Mouse (Mus musculus): ENCODE results near the gene Camsap2. TPM values are rescaled to one million over a fixed set of nuclear protein-coding genes. Genes with fewer than 3 reads are reported as not detected.

Gene Camsap2
- polyA plus RNA-seq, 1 experiment: 19.6 TPM

DNA sequence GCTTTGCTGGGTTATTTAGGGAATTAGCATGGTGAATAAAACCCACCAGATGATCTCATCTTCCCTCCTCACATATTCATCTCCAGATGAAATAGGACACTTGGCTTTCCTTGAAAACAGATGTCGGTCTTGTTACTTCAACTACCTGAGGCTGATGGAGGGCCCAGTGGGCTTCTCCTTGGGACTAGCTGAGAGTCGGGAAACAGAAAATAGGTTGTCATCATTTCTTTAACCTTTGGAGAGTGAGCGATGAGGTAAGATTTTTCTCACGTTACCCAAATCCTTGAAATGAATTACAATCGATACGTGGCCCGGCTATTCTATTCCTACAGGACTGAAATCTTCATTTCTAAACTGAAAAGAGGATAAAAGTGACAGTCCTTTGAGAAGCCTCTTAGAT lies 33.4 kb upstream of the Camsap2 start:
- Histone ChIP-seq H3K27ac (ENCODE audit: control insufficient read depth, insufficient read depth, low read depth, low read length, poor library complexity) (no peak overlapping the region), H3K4me1 (ENCODE audit: control insufficient read depth, insufficient read depth, low read length) (no peaks in the 10 kb centered on the region), H3K4me3 (replicated peaks; ENCODE audit: control insufficient read depth, low read depth, low read length) (no peak overlapping the region)
- WGBS: 91% methylated on average over 7 of the region's 7 CpGs
- no peak for TF ChIP-seq POLR2A (IDR thresholded peaks at IDR 0.05; ENCODE audit: borderline replicate concordance, control insufficient read depth, low read depth, low read length)
- no peak for TF ChIP-seq CTCF (IDR thresholded peaks at IDR 0.05; ENCODE audit: control insufficient read depth, insufficient read depth, low read length)

DNA sequence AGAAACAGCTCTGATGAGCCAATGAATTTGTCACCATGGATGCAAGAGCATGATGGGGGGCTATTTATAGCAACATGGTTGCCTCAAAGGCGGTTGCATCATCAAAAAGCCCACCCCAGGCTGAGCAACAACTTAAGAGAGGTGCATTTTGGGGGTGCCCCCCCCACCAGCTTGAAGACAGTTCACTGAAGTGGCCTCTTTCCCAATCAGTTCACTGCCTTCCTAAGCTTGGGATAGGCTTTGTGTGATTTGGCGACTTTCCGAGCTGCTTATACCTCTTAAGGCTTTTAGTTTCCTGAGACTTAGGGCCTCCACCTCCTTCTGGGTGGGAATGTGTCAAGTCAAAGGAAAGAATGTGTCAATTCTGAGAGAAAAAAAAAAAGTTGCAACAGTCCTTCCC lies 20.1 kb upstream of the Camsap2 start:
- 80% methylated on average over 3 of the region's 3 CpGs for WGBS
- no peak overlapping the region for H3K4me3 ChIP-seq (replicated peaks; ENCODE audit: control insufficient read depth, low read depth, low read length)
- H3K27ac ChIP-seq (ENCODE audit: control insufficient read depth, insufficient read depth, low read depth, low read length, poor library complexity): no peak overlapping the region
- H3K4me1 ChIP-seq (ENCODE audit: control insufficient read depth, insufficient read depth, low read length): no peaks in the 10 kb centered on the region
- TF ChIP-seq POLR2A (IDR thresholded peaks at IDR 0.05; ENCODE audit: borderline replicate concordance, control insufficient read depth, low read depth, low read length) (no peak), CTCF (IDR thresholded peaks at IDR 0.05; ENCODE audit: control insufficient read depth, insufficient read depth, low read length) (no peak)

DNA sequence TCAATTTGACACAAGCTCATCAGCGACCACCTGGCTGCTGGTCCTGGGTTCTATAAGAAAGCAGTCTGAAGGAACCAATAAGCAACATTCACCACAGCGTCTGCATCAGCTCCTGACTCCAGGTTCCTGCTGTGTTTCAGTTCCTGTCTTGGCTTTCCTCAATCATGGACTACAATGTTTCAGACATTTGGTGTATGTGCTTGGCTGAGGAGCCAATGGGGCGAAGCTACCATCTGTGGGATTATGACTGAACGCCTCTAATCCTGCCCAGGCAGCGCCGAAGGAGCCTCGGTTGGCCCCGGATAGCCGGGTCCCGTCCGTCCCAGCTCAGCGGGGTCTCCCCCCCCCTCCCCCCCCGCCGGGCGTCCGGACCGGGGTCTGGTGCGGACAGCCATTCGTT lies 18.8 kb upstream of the Camsap2 start:
- 66% methylated on average over 19 of the region's 19 CpGs for WGBS
- TF ChIP-seq CTCF (IDR thresholded peaks at IDR 0.05; ENCODE audit: control insufficient read depth, insufficient read depth, low read length) (no peak), POLR2A (IDR thresholded peaks at IDR 0.05; ENCODE audit: borderline replicate concordance, control insufficient read depth, low read depth, low read length) (no peak)
- Histone ChIP-seq H3K27ac (ENCODE audit: control insufficient read depth, insufficient read depth, low read depth, low read length, poor library complexity) (no peak overlapping the region), H3K4me3 (replicated peaks; ENCODE audit: control insufficient read depth, low read depth, low read length) (no peak overlapping the region), H3K4me1 (ENCODE audit: control insufficient read depth, insufficient read depth, low read length) (no peaks in the 10 kb centered on the region)

DNA sequence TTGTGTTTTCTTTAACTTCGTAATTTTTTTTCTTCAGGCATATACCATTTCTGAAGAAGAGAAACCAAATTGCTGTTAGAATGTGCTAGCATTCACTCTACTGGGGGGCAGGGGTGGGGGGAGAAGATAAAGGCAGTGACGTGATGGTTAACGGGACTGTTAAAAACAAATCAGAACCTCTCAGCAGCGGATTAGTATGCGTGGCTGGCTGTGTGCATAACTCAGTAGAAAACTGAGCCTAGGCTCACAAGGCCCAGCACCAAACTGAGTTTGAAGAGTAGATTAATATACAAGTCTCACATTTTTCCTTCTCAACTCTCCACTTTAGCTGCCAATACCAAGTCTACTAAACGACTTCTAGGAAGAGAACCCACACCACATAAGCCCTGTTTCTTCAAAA lies 17.1 kb upstream of the Camsap2 start:
- Histone ChIP-seq H3K27ac (ENCODE audit: control insufficient read depth, insufficient read depth, low read depth, low read length, poor library complexity) (no peak overlapping the region), H3K4me3 (replicated peaks; ENCODE audit: control insufficient read depth, low read depth, low read length) (no peak overlapping the region), H3K4me1 (ENCODE audit: control insufficient read depth, insufficient read depth, low read length) (no peaks in the 10 kb centered on the region)
- TF ChIP-seq CTCF (IDR thresholded peaks at IDR 0.05; ENCODE audit: control insufficient read depth, insufficient read depth, low read length): no peak
- TF ChIP-seq POLR2A (IDR thresholded peaks at IDR 0.05; ENCODE audit: borderline replicate concordance, control insufficient read depth, low read depth, low read length): no peak
- WGBS: 78% methylated on average over 6 of the region's 6 CpGs

DNA sequence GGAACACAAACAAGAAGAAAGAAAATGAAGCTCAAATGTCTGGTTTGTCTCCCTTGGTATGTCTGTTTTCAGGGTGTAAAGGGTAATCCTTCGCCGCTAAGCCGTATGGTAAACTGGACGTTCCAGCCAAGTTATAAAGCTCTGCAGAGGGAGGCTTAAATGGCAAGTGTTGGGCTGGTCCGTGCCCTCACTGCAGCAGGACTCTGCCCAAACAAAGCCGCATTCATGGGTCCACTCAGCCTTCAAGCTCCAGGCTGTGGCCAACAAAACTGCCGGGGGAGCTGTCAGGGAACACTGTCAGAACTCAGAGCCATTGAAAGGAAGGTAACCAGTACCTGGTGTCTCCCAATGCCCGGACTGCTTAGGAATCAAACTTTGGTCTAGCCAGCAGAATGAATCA lies 16.7 kb upstream of the Camsap2 start:
- WGBS: 88% methylated on average over 8 of the region's 8 CpGs
- H3K4me1 ChIP-seq (ENCODE audit: control insufficient read depth, insufficient read depth, low read length): no peaks in the 10 kb centered on the region
- TF ChIP-seq CTCF (IDR thresholded peaks at IDR 0.05; ENCODE audit: control insufficient read depth, insufficient read depth, low read length) (no peak), POLR2A (IDR thresholded peaks at IDR 0.05; ENCODE audit: borderline replicate concordance, control insufficient read depth, low read depth, low read length) (no peak)
- H3K4me3 ChIP-seq (replicated peaks; ENCODE audit: control insufficient read depth, low read depth, low read length): no peak overlapping the region
- H3K27ac ChIP-seq (ENCODE audit: control insufficient read depth, insufficient read depth, low read depth, low read length, poor library complexity): no peak overlapping the region

DNA sequence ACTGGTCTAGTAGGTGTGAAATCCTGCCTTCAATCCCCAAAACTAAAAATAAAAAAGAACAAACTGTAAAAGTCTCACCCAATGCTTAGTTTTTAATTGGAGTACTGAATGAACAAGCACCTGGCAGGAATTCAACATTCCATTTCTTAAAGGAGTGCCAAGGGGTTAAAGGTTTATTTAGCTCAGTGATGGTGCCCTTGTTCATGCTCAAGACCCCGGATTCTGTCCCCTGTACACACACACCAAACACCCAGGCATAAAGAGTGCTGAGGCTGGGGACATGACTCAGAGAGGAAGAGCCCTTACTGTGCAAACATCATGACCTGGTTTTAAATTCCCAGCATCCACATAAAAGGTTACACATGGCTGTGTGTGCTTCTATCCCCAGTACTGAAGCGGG lies 15.5 kb upstream of the Camsap2 start:
- Histone ChIP-seq H3K27ac (ENCODE audit: control insufficient read depth, insufficient read depth, low read depth, low read length, poor library complexity) (no peak overlapping the region), H3K4me3 (replicated peaks; ENCODE audit: control insufficient read depth, low read depth, low read length) (no peak overlapping the region), H3K4me1 (ENCODE audit: control insufficient read depth, insufficient read depth, low read length) (no peaks in the 10 kb centered on the region)
- no peak for TF ChIP-seq CTCF (IDR thresholded peaks at IDR 0.05; ENCODE audit: control insufficient read depth, insufficient read depth, low read length)
- WGBS: 83% methylated on average over 2 of the region's 2 CpGs

DNA sequence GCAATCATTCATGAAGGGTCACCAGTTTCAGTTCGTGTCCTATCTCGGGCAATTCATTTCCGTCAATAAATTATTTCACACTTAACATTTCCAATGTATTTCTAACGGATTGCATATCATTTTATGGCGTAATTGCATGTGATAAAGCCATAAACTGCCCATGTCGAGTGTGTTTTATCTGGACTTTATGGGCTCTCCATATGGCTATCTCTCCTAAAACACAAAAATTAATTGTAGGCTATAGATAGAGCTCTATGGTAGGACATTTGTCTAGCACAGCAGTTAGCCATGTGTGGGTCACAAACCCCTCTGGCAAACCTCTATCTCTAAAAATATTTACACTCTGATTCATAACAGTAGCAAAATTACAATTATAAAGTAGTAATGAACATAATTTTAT lies 15.0 kb upstream of the Camsap2 start:
- Histone ChIP-seq H3K4me1 (ENCODE audit: control insufficient read depth, insufficient read depth, low read length) (no peaks in the 10 kb centered on the region), H3K4me3 (replicated peaks; ENCODE audit: control insufficient read depth, low read depth, low read length) (no peak overlapping the region), H3K27ac (ENCODE audit: control insufficient read depth, insufficient read depth, low read depth, low read length, poor library complexity) (no peak overlapping the region)
- no peak for TF ChIP-seq CTCF (IDR thresholded peaks at IDR 0.05; ENCODE audit: control insufficient read depth, insufficient read depth, low read length)
- no peak for TF ChIP-seq POLR2A (IDR thresholded peaks at IDR 0.05; ENCODE audit: borderline replicate concordance, control insufficient read depth, low read depth, low read length)
- WGBS: 58% methylated on average over 6 of the region's 6 CpGs

DNA sequence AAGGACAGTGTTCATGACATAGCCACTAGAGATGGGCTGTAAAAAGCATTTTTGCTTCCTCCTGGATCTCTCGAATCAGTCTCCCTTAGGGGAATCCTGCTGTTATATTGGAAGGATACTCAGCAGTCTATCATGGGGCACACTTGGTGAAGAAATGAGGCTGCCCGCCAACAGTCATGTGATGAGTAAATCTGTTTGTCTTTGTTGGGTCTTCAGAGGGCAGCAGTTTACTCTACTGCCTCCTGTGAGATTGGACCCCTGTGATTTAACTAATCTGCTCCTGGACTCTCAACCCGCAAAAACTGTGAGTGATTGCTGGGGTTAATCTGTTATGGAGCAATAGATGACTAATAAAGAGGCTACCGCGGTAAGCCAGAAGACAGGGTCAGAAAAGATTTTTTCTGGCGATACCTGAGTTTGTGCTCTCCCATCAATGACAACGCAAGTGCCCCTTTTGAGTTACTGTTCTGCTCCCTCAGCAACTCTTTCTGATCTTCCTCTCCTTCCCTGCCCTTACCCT lies 13.0 kb upstream of the Camsap2 start:
- no peaks in the 10 kb centered on the region for H3K4me1 ChIP-seq (ENCODE audit: control insufficient read depth, insufficient read depth, low read length)
- WGBS: 84% methylated on average over 7 of the region's 7 CpGs
- no peak for TF ChIP-seq CTCF (IDR thresholded peaks at IDR 0.05; ENCODE audit: control insufficient read depth, insufficient read depth, low read length)
- no peak for TF ChIP-seq POLR2A (IDR thresholded peaks at IDR 0.05; ENCODE audit: borderline replicate concordance, control insufficient read depth, low read depth, low read length)
- H3K27ac ChIP-seq (ENCODE audit: control insufficient read depth, insufficient read depth, low read depth, low read length, poor library complexity): no peak overlapping the region
- H3K4me3 ChIP-seq (replicated peaks; ENCODE audit: control insufficient read depth, low read depth, low read length): no peak overlapping the region

DNA sequence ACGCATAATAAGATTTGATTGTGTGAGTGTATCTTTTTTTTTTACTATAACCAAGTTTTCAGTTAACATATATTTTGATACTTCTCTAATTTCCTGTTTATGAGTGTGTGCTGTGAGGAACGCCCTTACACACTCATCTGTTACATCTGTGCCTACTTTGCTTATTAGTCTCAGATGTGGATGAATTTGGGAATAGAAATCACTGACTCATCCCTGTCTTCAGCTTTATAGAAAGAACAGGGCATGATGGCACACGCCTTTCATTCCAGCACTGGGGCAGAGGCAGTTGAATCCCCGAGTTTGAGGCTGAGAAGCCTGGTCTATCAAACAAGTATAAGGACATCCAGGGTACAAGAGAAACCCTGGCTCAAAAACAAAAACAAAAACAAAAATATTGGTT lies 9.7 kb upstream of the Camsap2 start:
- WGBS: 71% methylated on average over 4 of the region's 4 CpGs
- TF ChIP-seq POLR2A (IDR thresholded peaks at IDR 0.05; ENCODE audit: borderline replicate concordance, control insufficient read depth, low read depth, low read length) (no peak), CTCF (IDR thresholded peaks at IDR 0.05; ENCODE audit: control insufficient read depth, insufficient read depth, low read length) (no peak)
- no peak overlapping the region for H3K4me3 ChIP-seq (replicated peaks; ENCODE audit: control insufficient read depth, low read depth, low read length)
- no peak overlapping the region for H3K27ac ChIP-seq (ENCODE audit: control insufficient read depth, insufficient read depth, low read depth, low read length, poor library complexity)
- no peaks in the 10 kb centered on the region for H3K4me1 ChIP-seq (ENCODE audit: control insufficient read depth, insufficient read depth, low read length)
